Mouse (Mus musculus) liver (tissue): Measurements from ENCODE around the gene Aspdh.

Source experiments
- DNase-seq: peaks from one replicate; pipeline ENCODE4 v3.0.0-alpha.2; 2020; ENCODE audit warnings: mixed read lengths

Aspdh gene

GRCm38 (mm10) chr7:44501563-44502115 lies 36.4 kb downstream of the Aspdh start:
- peak; percentile 80 for DNase-seq

- DNase-seq = no peak
Measured at GRCm38 (mm10) chr7:44507491-44507890, 42.3 kb downstream of the Aspdh start.
